Mouse (Mus musculus) embryo, embryonic 11.5 days (tissue): Measurements from ENCODE around the gene Wipi2.

Experiments
- DNase-seq: peaks from one replicate; pipeline ENCODE4 v3.0.0-alpha.2; 2012; ENCODE audit warnings: low read depth, low spot score

The Wipi2 gene

DNA sequence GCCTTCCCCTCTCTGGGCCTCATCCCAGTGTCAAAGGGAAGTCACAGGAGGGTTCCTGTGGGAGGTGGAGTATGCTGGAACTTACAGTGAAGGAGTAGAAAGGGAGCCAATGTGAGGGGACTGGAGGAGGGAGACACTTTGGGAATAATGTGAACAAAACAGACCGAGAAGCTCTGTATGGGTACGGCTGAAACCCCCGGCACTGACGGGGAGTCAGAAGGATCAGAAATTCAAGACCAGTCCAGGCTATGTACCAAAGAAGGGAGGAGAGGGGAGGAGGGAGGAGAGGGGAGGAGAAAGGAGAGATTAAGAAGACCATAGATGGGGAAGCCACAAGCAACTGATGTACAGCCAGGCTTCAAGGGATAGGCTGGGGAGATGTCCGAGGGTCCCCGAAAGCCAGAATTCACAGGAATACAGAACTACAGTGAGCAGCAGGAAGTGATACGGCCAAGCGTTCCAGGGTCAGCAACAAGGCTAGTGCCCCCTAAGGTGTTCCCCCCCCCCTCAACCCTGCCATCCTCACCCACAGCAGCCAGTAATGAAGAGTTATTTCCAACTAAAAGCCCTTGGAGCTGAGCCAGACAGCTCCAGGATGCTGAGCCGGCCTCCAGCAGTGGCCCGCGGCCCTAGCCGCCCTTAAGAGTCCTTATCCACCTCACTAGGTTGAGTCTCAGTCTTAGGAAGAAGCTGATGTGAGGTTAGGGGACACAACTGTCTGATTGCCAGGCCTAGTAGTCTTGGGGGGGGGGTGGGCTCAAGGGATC lies 65.7 kb downstream of the Wipi2 start:
- no peak for DNase-seq

DNA sequence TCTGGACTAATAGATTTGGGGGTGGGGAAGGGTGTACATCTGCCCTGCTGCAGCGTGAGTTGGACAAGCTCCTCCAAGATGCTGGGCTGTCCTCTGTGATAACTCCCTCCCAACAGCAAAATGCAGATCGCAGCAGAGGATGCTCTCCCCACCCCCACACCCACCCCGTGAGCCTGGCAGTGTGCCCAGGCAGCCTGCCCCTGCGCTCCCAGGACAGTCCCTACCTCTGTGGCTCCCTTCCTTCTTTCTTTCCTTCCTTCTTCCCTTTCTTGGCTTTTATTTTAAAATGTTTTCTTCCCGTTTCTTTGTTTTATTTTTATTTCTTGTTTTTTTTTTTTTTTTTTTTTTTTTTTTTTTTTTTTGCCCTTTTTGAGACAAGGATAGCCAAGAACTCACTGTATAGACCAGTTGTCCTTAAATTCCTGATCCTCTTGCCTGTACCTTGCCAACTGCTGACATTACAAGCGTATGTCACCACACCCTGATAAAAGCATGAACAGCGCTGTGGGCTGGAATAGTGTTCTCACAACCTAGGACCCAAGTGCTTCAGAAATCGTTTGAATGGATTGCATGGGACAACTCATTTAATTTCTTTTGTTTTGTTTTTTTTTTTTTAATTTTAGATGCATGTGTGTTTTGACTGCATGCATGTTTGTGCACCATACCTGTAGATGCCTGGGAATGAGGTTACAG lies 66.4 kb downstream of the Wipi2 start:
- DNase-seq = no peak

DNA sequence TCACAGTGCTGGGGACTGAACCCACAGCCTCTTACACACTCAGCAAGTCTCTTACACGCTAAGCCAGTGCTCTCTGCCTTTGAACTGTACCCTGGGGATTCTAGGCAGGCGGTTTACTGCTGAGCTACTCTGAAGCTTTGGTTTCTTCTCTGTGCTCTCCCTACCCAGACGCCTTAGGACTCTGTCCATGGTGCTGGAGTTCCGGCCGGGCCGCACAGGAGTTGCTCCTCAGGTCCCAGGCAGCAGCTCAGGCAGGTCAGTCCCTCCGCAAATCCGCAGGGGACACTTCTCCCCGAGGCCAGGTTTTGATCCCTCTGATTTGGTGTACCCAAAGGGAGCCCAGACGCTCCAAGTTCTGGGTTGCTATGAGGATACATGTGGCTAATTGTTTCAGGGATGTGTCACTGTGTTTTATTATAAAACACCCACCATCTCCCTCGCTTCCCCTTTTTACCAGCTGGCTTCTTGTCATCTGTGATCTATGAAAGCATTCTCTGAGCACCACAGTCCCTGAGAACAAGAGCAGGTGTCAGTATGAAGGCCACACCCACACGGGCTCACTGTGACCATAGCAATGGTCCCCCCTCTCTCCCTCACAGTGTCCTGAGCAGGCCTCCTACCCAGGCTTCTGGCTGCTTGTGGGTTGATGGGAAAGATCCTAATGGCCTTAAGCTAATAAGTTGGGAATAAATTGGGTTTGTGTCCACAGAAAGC lies 67.3 kb downstream of the Wipi2 start:
- DNase-seq = peak; percentile 59

DNA sequence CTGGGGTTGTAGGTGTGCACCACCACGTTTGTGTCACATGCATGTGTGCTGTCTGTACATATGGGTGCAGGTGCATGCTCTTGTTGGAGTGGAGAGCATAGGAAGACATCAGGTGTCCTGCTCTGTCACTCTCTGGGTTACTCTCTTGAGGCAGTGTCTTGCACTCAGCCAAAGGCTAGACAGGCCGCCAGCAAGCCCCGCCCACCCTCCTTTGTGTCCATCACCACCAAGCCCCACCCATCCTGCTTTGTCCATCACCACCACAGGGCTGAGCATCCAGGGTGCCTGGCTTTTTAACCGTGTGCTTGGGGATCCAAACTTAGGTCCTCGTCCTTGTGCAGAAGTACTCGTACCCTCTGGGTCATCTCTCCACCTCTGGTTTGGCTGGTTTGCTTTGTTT lies 68.8 kb downstream of the Wipi2 start:
- DNase-seq = no peak

DNA sequence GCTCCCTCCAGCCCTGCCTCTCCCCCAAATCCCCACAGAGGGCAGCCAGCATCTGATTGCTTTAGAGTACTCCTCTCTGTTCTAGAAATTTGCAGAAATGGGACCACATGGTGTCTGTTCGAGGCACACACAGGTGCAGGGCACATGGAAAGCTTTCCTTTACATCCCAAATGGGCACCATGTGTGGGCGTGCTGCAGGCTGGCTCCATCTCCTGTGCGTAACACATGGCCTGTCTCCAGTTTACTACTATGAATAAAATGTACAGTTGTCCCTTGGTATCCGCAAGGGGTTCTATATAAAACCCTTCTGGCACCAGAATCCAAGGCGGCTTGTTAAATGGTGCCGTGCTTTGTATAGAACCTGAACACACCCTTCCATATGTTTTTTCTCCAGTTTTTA lies 69.4 kb downstream of the Wipi2 start:
- no peak for DNase-seq

DNA sequence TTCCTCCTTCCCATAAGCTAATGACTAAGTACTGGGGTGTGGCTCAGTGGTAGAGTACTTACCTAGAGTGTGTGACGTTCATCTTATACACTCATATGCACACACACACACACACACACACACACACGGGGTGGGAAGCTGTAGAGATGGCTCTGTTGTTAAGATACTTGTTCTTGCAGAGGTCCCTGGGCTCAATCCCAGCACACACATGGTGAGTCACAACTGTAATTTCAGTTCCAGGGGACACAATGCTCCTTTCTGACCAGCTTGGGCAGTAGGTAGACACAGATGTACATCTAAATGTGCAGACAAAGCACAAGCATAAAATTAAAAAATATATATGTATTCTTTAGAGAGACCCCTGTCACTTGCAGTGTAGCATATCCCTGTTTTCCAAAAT lies 70.2 kb downstream of the Wipi2 start:
- no peak for DNase-seq

DNA sequence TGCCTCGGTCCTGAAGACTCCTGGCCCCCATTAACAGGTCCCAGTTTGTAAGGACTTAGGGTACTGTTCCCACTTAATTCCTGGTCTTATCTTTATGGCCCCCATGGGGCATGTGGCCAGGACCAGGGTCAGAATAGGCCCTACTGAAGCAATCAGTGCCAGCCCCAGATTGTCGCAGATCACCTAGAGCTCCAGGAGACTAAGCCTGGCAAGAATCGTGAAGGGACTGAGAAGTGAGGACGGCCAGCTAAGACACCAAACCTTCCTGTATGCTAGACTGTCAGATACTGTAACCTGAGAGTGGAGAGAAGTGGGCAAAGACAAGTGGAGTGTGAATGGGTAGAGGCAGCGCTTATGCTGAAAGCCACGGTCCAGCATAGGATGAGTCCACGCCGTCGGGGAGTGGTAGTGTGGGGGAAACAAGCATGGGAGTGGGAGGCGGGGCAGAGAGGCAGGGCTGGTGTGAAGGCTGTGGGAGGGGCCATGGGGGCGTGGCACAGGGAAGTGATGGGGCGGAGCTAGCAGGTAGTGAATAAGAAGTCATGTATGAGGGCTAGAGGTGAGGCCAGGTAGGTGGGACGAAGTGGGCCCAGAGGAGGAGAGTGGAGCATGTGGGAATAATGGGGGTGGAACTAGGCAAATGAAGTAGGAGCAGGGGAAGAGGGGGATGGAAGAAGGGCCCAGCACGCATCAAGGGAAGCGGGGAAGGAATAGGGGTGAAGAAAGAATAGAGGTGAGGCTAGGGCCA lies 73.5 kb downstream of the Wipi2 start:
- DNase-seq = no peak

DNA sequence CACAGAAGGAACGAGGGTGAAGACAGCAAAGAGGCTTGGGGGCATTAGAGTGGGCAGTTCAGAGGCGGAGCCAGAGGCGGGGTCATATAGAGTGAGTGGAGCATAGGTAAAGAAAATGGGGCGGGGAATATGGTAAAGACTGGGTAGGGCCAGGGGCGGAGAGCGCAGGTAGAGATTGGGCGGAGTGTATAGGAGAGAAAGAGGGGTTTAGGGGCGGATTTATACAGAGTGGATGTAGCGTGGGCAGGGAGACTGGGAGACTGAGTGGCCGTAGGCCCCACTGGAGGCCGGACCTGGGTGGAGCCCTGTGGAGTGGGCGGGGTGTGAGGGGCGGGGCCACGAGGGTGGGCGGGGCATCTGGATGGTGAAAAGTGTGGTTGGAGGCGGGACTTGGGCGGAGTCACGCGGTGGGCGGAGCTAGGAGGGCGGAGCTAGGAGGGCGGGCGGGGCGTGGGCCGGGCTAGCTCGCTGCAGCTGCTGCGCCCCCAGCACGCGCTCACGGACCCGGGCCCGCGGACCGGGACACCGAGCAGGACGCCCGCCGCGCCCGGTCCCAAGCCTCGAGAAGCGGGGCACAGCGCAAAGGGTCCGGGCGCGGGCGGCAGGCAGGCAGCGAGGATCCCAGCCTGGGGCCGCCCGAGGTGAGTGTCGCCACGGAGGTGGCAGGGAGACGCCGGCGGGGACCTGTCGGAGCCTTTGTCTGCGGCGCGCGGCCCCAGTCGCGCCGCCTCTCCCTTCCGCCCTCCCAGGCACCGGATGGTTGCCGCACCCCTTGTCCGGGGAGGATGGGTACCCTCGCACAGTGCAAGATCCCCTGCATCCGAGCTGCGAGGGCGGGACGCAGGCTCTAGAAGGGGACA lies 74.4 kb downstream of the Wipi2 start:
- peak; percentile 59 for DNase-seq

DNA sequence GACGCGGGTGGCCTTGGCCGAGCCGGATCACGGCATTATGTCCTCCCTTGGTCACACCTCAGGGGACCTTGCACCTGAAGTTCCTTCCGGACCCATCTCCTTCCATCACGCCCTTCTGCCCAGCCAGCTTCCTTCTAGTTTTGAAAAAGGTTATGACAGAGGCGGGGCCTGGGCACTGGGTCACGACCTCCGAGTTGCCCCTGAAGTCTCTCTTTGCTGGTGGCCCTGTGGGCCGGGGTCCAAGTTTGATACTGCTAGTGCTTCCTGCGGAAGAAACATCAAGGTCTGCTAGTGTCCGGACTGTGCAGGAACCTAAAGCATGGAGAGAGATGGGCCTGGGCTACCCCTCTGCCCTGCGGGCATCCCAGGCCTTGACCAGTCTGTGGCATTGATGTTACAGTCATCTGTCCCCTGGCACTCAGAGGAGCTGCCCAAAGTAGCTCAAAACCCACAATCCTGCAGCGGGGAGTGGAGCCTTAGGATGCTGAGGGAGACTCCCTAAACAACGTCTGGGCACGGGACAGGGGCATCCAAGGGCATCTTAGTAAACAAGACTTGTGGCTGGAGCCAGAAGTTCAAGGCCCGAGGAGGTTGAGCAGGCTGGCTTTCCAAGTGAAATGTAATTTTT lies 75.1 kb downstream of the Wipi2 start:
- no peak for DNase-seq

DNA sequence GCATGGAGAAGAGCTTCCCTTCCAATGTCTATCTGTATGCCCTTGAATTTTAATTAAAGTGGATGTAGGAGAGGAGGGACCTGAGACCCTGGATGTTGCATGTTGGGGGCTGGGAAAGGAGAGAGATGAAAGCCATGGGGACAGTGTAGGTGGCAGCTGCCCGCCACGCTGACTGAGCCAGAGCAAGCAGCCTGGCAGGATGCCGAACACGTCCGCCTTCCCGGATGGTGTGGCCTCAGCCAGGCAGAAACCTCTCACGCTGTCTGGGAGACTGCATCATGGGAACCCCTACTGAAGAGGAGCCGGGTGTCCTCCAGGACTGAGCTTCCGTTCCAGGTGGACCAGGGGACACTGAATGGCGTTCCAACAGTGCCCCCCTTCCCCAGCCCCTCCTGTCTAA lies 76.1 kb downstream of the Wipi2 start:
- DNase-seq = no peak

DNA sequence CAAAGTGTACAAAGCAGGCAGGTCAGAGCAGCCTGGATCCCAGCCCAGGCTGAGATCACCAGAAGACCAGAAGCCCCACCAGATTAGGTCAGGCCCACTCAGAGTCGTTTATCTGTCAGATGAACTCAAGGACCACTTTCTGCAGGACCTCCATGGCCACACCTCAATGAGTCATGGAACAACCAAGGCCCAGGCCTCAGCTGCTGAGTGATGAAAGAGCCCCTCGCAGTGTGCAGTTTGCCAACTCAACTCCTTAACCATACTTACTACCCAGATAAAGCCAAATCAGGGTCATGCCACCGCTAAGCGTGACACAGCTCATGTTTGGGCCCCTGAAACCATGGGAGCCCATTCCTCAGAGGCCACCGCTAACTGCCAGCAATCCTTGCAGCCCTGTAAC lies 80.2 kb downstream of the Wipi2 start:
- DNase-seq = no peak

DNA sequence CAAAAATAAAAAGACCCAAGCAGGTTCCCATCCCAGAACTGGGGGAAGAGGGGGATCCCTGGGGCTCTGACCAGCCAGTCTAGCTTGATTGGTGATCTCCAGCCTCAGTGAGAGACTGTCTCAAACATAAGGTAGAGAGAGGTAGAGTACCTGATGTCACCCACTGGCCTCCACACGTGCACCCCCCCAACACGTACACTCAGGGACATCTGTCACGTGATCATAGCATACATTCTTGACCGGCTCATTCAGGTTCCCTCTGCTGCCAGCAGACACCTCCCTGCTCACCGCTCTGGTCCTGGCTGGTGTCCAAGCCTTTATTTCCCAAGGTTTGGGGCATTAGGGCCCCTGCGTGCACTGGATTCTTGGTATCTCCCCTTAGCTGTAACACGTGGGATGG lies 81.9 kb downstream of the Wipi2 start:
- no peak for DNase-seq

DNA sequence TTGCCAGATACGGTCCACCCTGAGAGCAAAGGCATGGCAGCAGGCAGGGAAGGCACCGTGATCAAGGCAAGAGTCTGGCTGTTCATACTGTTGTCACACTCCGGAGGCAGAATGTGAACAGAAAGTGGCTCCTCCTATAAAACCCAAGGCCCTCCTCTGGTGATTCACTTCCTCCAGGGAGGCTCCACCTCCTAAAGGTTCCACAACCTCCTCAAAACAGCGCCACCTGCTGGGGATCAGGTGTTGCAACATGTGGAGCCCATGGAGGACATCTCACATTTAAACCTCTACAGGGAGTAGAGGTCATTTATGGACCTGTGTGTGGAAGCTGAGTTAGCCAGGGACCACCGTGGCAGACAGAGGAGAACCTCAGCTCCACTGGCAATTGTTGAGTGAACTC lies 84.9 kb downstream of the Wipi2 start:
- DNase-seq = no peak

DNA sequence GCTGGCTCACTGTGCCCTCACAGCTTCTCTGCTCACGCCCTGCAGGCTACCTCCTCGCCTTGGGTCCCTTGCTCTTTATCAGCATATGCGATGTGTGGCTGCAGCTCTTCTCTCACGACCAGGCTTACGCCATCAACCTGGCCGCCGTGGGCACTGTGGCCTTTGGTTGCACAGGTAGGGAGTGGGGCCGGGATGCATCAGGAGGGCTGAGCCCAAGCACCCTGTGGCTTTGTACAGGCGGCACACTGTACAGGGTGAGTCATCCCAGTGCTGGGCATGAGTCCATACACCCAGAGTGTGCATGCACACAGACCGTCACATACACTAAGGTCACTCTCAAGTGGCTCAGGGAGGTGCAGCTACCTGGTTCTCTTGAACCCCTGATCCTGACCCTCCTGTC lies 86.5 kb downstream of the Wipi2 start:
- no peak for DNase-seq

DNA sequence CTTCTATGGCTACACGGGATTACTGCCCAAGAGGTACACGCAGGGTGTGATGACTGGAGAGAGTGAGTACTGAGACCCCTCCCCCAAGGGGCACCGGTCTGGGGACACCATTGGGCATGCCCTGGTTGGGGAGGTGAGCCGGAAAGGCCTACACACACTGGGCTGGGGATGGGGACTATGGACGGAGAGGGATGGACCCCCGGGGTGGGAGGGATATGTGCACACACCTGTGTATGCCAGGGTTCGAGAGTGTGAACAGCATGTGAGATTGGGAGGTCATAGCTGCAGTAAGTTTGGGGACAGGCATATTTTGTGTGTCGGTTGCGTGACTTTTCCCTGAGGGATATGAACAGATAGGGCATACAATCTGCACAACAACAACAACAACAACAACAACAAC lies 87.6 kb downstream of the Wipi2 start:
- DNase-seq = no peak

DNA sequence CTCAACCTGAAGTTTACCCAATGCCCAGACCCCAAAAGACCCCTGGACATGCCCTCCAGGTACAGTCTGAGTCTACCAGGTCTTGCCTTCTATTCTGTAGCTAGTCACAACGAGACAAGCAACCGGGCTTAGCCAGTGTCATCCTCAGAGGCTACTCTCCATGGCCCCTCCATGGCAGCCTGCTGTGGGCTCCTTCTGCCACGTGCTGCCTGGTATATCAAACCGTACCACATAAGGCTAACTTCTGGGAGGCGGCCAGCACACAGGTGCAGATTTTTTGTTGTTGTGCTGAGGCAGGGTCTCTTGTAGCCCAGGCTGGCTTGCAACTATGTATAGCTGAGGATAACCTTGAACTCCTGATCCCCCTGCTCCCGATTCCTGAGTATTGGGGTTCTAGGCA lies 88.6 kb downstream of the Wipi2 start:
- no peak for DNase-seq

DNA sequence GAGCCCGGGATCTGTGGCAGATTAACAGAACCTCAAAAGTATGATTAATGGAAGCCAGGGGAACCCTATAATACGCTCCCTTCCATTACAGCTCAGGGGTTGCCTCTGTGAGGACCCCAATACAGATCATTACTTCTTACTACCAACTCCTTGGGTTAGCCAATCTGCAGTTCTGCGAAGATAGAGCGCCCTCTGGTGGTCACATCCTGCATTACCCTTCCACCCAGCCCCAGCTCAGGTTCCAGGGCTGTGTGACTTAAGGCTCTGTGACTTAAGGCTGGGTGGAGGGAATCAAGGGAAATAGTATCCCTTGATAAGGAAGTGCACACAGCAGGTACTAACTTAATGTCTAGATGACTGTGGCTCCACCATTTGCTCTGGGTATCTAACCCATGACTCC lies 90.5 kb downstream of the Wipi2 start:
- peak; percentile 57 for DNase-seq

DNA sequence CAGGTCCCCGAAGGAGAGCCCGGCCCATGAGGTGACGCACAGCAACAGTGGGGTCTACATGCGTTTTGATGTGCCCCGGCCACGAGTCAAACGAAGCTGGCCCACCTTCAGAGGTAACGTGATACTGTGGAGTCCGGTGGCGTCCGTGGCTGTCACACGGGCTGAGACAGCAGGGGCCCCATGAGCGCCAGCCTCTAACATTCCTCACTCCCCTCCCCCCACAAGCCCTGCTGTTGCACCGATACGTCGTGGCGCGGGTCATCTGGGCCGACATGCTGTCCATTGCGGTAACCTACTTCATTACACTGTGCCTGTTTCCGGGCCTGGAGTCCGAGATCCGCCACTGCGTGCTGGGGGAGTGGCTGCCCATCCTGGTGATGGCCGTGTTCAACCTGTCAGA lies 91.0 kb downstream of the Wipi2 start:
- DNase-seq = no peak

DNA sequence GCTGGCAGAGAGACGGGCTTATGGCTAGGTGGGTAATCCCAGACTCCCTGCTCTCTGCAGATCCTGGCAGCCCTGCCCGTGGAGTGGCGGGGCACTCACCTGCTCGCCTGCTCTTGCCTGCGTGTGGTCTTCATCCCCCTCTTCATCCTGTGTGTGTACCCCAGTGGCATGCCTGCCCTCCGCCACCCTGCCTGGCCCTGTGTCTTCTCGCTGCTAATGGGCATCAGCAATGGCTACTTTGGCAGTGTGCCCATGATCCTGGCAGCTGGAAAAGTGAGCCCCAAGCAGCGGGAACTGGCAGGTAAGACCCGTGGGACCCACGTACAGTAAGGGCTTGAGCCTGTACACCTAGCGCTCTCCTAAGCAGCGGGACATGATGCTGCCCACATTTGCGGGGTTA lies 92.4 kb downstream of the Wipi2 start:
- no peak for DNase-seq
